Mouse (Mus musculus): ENCODE measurements around the gene Gbx1. TPM values are rescaled to one million over a fixed set of nuclear protein-coding genes. Genes with fewer than 3 reads are reported as not detected.
A peak's percentile ranks its signal among the peaks of the same experiment; 100 is the strongest.

Gene Gbx1
- total RNA-seq, 2 experiments from 2014 or later = not detected

DNA sequence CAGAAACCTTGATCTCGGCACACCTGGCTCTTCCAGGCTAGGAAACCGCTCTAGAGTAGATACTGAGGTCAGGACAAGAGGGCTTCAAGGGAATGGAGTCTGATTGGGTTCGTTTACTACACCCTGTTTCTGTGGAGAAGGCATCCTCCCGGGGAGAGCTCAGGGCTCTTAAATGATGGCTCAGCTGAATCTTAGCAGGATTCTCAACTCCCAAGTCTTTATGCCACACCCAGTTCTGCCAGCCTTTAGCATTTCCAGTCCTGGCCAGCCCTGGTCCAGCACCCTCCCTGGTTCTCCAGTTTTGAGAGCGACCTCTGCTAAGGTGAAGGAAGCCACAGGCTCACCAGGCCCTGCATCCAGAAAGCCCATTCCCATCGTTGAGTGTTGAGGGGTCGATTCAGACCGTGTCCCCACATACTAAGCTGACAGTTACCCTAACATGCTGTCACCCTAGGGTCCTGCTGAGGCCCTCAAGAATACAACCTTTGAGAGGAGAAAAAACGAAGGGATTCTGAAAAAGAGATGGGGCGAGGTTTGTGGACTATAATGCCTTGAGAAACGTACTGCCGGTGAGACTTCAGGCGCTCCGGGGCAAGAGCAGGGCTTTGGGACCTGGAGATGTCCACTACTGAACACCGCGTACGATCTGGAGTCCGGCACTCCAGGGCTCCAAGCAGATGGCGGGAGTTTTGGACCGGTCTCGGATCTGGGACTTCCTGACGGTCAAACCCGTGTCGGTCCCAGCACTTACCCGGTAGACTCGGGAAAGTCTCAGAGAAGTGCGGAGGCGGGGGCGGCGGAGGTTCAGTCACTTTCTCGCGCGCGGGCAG is 1.4 kb downstream of the Gbx1 start:
- no peak for DNase-seq (ENCODE audit: low spot score)

DNA sequence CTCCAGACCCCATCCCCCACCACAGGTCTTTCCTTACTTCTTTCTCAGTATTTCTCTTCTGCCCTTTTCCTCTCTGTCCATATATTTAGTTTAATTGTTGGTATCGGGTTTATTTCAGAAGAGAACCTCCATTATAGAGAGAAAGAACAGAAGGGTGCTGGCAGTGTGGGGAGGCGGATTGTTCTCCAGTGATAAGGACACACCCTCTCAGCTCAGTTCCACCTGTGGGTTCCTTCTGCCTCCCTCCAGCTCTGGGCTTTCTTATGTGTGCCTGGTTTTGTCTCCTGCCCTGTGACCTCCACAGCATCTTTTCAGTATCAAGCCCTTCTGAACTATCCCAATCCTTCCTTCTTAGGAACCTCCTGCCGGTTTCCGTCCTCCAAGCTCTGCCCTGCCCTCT is 2.5 kb downstream of the Gbx1 start:
- no peak for DNase-seq (ENCODE audit: low spot score)

DNA sequence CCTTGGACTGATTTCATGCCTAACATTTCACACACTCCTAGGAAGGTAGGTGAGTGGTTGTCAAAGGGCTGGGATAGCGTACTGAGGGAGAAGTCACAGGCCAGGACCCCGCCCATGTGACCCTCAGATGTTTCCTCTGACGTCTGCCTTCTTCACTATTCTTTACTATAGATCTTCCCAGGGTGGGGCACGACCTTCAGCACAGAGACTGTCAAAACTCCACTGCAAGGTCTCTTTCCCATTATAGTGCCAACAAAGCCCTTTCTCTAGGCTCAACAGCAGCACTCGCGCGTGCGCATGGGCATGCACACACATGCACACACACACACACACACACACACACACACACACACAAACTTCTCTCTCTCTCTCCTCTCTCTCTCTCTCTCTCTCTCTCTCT is 3.2 kb downstream of the Gbx1 start:
- no peak for DNase-seq (ENCODE audit: low spot score)

DNA sequence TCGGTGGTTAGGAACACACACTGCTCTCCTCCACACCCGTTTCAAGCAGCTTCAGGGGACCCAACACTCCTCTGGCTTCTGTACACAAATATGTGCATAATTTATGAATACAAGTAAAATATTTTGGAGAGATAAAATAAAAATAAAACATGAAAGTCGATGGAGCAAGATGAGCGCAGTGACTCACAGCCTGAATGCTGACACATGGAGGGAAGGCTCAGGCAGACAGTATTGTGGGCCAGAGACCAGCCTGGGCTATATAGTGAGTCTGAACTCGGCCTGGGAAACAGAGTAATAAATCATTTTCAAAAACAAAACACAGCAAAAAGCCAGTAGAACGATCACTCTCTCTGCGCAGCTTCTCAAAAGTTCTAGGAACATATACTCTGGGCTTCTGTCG is 5.6 kb downstream of the Gbx1 start:
- DNase-seq (ENCODE audit: low spot score) = no peak

DNA sequence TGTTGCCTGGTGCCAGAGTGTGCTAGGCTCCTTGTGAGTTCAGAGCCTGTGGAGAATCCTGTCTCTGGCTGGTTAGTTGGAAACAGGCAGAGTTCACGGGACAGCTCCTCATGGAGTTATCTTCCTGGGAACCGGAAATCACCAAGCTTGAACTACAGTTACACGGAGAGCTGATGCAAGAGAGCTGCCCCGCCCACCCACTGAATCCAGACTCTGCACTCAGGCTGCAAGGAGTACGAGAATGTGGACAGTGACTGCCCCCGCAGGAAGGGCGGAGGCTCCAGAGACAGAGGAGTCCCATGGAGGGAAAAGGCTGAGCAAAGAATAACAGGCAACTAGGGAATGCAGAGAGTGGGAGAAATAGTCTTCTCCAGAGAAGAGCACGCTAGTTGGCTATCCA is 14.7 kb downstream of the Gbx1 start:
- DNase-seq (ENCODE audit: low spot score) = peak; percentile 31

DNA sequence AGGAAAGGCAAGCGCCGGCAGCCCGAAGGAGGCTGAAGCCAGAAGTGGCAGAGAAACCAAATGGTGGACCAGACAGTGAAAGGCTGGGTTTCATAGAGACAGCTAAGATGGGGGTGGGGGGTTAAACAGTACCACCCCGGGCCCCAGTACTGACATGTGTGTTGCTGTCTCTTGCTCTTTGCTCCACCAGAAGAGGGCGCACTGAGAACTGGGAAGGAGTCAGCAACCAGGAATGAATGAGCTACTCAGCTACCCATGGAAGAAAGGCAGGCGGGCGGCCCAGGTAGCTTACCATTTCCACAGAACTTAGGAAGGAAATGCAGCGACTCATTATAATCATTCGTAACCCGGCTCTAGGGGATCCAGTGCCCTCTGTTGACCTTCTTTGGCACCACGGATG is 16.4 kb downstream of the Gbx1 start:
- peak; percentile 70 for DNase-seq (ENCODE audit: low spot score)

DNA sequence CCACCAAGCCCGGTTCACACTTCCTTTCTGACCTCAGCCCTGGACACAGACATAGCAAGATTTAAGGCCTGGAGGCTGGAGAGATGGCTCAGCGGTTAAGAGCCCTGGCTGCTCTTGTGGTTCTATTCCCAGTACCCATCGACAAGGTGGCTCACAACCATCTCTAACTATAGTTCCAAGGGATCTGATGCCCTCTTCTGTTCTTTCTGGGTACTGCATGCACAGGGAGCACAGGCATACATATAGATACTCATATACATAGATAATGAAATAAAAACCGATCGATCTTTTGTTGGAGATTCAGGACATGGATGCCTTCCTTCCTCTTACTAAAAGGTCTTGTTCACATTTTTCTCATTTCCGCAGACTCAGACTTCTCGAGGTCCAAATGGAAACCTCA is 18.6 kb downstream of the Gbx1 start:
- no peak for DNase-seq (ENCODE audit: low spot score)

DNA sequence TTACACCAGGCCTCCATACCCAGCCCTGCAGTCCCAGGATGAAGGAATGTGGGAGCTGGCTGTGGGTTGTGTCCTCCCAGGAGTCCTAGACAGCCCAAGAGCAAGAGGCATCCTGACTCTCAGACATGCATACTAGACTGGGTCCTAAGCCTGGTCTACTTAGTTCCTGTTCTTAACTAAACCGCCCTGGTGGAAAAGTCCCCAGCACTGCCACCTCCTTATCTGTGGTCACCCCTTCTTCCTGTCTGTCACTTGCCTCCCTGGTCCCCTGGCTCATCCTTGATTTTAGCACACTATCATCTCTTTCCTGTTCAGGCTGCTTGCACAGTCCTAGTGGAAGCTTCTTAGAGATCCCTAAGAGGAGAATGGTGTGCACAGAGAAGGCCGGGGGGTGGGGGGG is 21.5 kb downstream of the Gbx1 start:
- no peak for DNase-seq (ENCODE audit: low spot score)

DNA sequence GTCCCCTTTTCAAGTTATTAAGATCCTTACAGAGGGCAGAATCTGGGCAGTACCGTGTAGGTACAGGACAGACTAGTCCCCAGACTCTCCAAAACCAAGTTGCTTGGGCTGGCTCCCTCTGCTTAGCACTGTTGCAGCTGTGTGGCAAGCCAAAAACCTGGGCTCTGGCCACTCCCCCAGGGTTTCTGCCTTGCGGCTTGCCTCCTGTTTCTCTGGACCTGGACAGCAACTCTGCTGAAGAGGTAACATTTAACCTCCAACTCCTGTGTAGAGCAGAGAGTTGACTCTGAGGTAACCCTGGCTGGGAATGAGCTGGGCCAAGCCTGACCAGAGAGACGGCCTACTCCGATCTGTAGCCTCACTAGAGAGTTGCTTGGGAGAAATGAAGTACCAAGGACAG is 24.2 kb downstream of the Gbx1 start:
- no peak for DNase-seq (ENCODE audit: low spot score)

DNA sequence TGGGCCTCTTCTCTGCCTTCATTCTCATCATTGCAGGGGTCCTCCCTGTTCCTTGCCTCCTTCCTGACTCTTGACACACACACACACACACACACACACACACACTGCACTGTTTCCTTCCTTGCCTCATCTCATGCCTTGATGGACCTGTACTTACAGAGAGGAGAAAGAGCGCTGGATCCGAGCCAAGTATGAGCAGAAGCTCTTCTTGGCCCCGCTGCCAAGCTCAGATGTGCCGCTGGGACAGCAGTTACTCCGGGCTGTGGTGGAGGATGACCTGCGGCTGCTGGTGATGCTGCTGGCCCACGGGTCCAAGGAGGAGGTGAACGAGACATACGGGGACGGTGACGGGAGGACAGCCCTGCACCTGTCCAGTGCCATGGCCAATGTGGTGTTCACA is 26.2 kb downstream of the Gbx1 start:
- DNase-seq (ENCODE audit: low spot score) = no peak

DNA sequence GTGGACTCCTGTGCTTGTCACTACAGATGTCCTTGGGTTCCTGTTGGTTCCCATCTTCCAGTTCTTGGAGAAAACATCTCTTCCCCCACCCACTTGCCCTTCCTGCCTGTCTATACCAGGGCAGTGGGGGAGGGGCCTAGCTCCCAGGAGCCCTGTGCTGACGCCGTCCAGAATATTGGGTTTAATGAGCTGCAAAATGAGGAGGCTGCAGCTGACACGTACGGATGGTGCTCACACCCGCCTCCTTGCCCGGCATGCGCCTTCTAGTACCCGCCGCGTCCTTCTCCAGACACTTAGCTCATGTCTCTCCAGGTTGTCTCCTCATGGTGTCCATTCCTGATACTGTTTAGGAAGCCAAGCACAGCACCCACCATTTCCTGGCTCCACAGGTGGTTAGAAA is 27.9 kb downstream of the Gbx1 start:
- DNase-seq (ENCODE audit: low spot score) = no peak

DNA sequence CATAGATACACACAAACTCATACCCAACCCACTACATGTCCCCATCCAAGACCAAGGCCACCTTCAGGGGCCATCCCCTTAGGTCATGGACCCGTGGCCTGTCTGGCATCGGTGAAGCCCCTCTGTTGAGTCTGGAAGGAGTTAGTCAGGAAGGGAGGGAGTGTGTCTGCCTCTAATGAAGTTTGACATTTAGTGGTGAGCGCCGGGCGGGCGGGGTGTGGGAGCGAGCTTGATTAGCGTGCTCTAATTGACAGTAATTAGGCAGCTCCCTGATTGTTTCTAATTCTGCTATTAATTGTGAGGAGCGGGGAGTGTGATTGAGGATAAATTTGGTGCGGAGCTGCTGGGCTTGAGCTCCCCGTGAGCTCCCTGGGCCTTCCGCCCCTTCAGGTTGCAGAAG is 29.5 kb downstream of the Gbx1 start:
- DNase-seq (ENCODE audit: low spot score) = no peak

DNA sequence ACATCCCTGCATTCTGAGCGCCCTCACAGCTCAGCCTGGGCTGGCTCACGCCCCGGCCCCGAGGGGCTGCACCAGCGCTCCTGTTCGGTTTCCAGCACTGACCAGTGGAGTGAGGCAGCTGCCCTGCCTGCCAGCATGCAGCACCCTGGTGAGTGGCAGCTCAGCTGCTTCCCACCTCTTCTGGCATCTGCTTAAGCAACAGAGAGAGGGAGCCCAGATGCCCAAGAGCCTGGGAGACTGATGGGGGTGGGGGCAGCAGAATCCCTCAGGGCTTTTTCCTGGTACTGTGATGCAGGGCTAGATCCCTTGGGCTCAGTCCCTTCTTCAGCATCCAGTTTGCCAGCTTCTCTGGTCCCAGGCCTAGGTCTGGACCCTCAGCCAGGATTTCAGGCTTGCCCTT is 30.2 kb downstream of the Gbx1 start:
- no peak for DNase-seq (ENCODE audit: low spot score)

DNA sequence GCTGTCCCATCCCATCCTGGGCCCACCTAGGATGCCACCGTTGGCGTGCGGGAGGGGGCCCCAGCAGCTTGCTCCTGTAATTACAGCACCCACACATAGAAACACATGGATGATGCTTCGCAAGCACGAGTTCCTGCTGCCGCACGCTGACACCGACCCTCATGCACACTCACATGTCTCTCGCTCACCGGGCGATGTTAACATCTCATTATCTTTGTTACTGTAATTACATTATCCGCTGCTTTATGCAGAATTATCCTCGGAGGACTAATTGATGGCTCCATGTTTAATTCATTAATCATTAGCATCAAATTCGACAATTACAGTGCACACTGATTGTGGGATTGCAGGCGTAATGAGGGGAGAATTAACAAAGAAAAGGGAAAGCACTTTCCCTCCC is 32.0 kb downstream of the Gbx1 start:
- no peak for DNase-seq (ENCODE audit: low spot score)

DNA sequence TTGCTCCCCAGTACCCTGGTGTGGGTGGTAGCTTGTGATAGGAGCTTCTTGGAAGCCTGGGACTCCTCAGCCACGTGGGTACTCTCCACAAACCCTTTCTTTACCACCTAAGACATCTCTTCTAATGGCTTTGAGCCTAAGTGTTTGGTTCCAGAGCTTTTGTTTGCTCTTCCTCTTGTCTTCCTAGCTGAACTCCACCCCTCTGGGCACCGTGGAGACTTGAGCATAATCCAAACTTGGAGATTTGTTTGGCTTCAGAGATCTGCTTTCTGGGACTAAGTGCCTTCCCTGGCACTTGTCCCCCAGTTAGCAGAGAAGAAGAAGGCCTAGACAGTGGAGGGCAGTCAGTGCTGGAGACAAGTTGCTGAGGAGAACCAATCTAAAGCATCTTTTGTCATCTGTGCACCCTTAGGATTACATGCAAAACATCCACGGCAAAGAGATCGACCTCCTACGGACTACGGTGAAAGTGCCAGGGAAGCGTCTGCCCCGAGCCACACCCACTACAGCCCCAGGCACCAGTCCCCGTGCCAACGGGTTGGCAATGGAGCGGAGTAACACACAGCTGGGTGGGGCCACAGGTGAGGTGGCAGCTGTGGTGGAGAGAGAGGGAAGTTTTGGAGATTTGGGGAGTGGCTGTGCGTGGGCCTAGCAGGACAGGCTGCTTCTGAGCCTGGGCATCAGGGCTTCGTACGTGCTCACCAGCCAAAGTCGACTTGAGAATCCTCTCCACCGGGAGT is 34.3 kb downstream of the Gbx1 start:
- DNase-seq (ENCODE audit: low spot score) = no peak

DNA sequence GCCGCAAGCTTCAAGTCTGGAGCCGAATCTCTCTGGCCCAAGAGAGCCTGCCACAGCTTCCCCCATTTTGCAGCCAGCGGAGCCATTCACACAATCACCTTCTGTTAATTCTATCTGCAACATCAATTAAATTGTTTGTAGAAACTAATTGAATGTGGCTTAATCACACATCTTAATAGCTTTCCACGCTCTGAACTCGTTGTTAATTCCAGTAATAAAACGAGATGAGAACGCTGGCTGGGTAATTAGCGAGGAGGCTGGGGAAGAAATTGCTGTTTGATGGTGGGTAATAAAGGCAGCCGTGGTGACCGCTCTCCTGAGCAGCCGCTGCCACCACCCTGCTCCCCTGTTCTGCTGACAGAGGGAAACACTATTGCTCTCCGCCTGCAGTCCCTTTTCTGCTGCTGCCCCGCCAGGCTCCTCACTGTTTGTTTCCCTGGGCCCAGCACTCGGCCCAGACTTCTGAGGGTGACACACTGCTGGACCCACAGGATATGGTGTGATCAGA is 36.5 kb downstream of the Gbx1 start:
- DNase-seq (ENCODE audit: low spot score) = no peak

DNA sequence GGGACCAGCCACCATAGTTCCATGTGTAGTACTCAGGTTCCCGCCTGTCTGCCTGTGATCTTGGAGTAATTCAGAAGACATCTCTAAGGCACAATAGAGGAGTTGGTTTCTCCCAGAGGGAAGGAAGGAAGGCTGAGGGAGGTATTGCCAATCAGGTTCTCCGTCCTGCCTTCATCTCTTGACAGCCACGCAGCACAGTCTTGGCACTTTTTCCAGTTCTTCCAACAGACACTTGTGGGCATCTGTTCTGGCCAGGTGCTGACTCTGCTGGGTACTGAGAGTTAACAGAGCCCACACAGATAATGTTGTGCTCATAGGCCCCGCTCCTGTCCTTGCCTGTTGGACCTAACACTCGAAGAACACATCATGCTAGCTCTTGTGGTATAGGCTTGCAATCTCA is 40.3 kb downstream of the Gbx1 start:
- DNase-seq (ENCODE audit: low spot score) = no peak

DNA sequence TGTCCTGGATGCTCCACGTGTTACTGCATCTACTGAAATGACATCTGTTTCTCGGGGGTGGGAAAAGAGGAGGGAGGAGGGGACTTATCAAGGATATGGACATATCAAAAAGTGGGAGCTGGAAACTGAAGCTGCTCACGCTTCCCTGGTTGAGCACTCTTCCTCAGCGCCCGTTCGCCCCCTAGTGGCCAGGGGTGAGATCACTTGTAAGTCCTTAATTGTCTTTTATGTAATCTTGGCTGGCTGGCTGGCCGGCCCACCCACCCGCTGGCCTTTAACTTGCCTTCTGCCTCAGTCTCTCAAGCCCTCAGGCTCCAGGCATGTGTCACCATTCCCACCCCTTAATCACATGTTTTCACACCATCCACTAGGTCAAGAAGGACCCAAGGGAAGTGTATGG is 40.9 kb downstream of the Gbx1 start:
- peak; percentile 89 for DNase-seq (ENCODE audit: low spot score)

DNA sequence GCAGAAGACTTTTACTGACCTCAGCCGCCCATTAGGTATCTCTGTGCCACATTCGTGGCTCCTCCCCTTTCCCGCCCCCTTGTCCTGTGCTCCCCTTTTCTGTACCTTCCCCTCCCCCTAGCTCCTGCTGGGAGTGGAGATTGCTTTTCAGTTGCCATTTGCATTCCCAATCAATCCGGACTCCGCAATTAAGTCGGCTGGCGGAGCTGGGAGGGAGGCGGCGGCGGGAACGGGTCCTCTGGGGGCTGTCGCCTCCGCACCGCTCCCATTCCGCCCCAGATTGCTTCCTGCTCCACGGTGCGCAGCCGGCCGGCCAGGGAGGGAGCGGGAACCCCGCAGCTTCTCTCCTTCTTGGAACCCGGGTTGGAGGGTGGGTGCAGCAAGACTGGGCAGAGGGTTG is 42.0 kb downstream of the Gbx1 start:
- no peak for DNase-seq (ENCODE audit: low spot score)

DNA sequence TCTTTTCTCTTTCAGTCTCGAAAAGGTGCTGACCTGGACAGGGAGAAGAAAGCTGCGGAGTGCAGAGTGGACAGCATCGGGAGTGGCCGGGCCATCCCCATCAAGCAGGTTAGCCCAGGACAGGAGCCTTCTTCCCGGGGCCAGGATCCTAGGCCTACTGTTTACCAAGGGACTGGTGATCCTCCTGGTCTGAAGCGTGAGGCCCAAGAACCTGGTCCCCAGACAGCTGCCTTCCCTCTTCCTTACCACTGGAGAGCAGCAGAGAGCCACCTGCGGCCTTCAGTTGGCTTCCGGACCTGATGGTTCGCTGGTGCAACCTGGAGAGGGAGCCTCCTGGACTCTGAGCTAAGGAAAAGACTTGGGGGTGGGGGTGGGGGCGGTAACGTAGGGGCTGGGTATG is 43.7 kb downstream of the Gbx1 start:
- DNase-seq (ENCODE audit: low spot score) = peak; percentile 57

DNA sequence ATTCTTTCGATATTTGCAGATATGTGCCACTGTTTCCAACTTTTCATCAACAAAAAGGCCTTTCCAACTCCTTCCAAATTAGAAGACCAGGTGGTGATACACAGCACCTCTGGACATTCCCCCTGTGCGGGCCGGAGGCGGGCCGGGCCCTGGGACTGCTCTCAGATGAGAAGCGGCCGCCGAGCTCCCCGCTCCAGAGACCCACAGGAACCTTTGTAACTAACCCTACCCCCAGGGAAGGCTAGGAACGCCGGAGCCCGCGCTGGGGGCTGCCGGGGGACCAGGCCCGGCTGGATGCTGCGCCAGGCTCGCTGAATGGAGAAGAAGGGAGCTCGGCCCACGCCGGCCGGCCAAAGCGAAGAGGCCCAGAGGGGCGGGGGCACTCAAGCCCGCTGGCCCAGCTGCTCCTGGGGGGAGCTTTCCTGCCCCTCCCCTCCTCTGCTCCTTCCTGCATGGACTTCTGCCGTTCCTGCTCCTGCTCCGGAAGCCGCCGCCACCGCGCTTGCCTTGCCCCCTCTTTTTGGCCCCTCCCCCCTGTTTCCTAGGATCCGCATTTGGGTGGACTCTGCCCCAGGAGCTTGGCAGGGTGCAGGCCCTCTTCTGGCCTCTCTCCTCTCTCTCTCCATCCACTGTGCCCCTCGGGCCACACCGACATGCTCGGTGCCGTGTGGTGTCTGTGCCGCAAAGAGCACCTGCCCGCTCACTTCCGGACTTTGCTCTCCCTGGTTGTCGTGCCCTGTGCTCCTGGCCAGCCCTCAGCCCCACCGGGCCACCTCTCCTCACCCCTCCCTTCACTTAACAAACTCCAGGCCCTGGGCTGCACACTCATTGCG is 44.5 kb downstream of the Gbx1 start:
- no peak for DNase-seq (ENCODE audit: low spot score)

DNA sequence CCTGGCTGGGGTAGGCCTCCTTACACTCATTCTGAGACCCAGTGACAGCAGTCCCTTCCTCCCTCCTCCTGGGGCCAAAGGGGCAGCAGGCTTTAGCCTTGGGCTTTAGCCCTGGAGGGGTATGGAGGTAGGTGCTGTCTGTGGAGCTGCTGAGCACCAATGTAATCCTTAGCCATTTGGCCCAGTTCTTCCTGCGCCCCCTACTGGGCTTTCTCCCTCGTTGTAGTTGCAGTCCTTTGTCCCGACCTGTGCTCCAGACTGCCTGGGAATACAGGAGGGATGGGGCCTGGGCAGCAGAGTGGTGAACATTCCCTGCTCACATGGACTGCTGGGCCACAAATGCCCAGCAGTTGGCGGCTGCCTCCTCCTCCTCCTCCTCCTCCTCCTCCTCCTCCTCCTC is 45.4 kb downstream of the Gbx1 start:
- peak; percentile 45 for DNase-seq (ENCODE audit: low spot score)
